Mouse (Mus musculus) R1 (cell line): ENCODE data around the gene Hist2h2ab.
"Not testable (repeated sequence)": the region's sequence is repeated elsewhere in the genome, so short reads cannot be mapped to it uniquely, and the experiment has no call there.

Experiments
- DNase-seq: peaks from one replicate; pipeline ENCODE4 v3.0.0-alpha.2; 2018; ENCODE audit warnings: low read depth, low spot score

The Hist2h2ab gene

GRCm38 (mm10) chr3:96237335-96237903, 17.8 kb downstream of the Hist2h2ab start:
- peak; percentile 45 for DNase-seq

- DNase-seq: peak; percentile 70
Observed at GRCm38 (mm10) chr3:96237904-96238511, 18.3 kb downstream of the Hist2h2ab start.

- DNase-seq: not testable (repeated sequence)
Observed at GRCm38 (mm10) chr3:96238954-96239793, 19.5 kb downstream of the Hist2h2ab start, which contains the start of gene Hist2h3c2. Gene Hist2h3c2, minus strand, starts transcription at chr3:96239127.

GRCm38 (mm10) chr3:96239949-96240798, 20.5 kb downstream of the Hist2h2ab start, which contains the start of gene Hist2h2aa2:
Gene Hist2h2aa2, minus strand, starts transcription at chr3:96240276.
- peak; percentile 50 for DNase-seq

GRCm38 (mm10) chr3:96240799-96241197, 21.1 kb downstream of the Hist2h2ab start:
- no peak for DNase-seq

GRCm38 (mm10) chr3:96243921-96244572, 24.4 kb downstream of the Hist2h2ab start:
- no peak for DNase-seq

GRCm38 (mm10) chr3:96245003-96245886, 25.6 kb downstream of the Hist2h2ab start, which contains the start of gene Hist2h2aa1:
Gene Hist2h2aa1, plus strand, starts transcription at chr3:96245497.
- DNase-seq: peak; percentile 73

- DNase-seq: not testable (repeated sequence)
Observed at GRCm38 (mm10) chr3:96246018-96246417, 26.4 kb downstream of the Hist2h2ab start.

- DNase-seq: not testable (repeated sequence)
Observed at GRCm38 (mm10) chr3:96246427-96246856, 26.8 kb downstream of the Hist2h2ab start, which contains the start of gene Hist2h3c1. Gene Hist2h3c1, plus strand, starts transcription at chr3:96246685.

GRCm38 (mm10) chr3:96247356-96248140, 27.9 kb downstream of the Hist2h2ab start:
- peak; percentile 62 for DNase-seq

GRCm38 (mm10) chr3:96248141-96249033, 28.7 kb downstream of the Hist2h2ab start:
- DNase-seq: no peak

- no peak for DNase-seq
Observed at GRCm38 (mm10) chr3:96249034-96249345, 29.3 kb downstream of the Hist2h2ab start.

- DNase-seq: no peak
Observed at GRCm38 (mm10) chr3:96250890-96251289, 31.2 kb downstream of the Hist2h2ab start.

- DNase-seq: no peak
Observed at GRCm38 (mm10) chr3:96251787-96252186, 32.1 kb downstream of the Hist2h2ab start.

GRCm38 (mm10) chr3:96254683-96255355, 35.2 kb downstream of the Hist2h2ab start:
- DNase-seq: peak; percentile 79

- DNase-seq: no peak
Observed at GRCm38 (mm10) chr3:96255926-96256593, 36.4 kb downstream of the Hist2h2ab start.

- DNase-seq: no peak
Observed at GRCm38 (mm10) chr3:96257190-96257589, 37.5 kb downstream of the Hist2h2ab start.
